In the genomic region with DNA sequence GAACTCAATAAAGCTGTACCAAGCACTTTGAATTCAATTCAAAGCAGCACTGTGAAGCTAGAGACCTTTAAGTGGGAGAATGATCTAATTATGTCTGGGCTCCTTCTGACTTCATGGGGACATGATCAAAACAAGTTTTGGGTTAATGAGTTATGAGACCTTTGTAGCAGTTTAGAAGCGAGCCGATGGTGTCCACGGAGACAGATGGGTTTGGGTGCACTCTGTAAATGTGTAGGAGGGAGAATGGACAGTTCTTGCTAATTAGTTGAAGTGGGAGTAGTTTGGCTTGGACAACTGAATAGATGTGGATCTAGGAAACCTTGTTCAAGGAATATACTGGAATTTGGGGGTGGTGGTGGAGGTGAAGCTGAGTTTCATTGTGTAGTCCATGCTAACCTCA, we compare ENCODE assay signal across 29 mouse cellular contexts.
DNase-seq lines count a peak whose midpoint lies in the region; ATAC-seq and TF ChIP-seq lines count a peak whose summit lies in the region.
"Had no signal": no experiment of that assay in that cellular context is flagged by ENCODE, and none has a peak within 500 bp of the region (broad histone marks: within the 10 kb centered on the region; RNA-seq: fewer than 3 reads in every experiment).

No protein-coding gene starts in this region.

- ATAC-seq in kidney, embryonic 15.5 days (replicated peaks; ENCODE audit: low FRiP score) = peak; percentile 88
- peak; percentile 92 for ATAC-seq in kidney, embryonic 16.5 days (ENCODE audit: low FRiP score, low TSS enrichment)
- ATAC-seq: activated CD4-positive, CD25-positive, alpha-beta regulatory T cell, adult 4 months; CD4-positive, CD25-positive, alpha-beta regulatory T cell, adult 4 months; forebrain, embryonic 15.5 days; hindbrain, postnatal 0 days; inflammation-experienced regulatory T-cells, adult 6 months had no signal

- no peak overlapping the region for H3K4me3 ChIP-seq in kidney, adult 2 months (ENCODE audit: insufficient read depth, low read depth, low read length)
- H3K4me3 ChIP-seq in kidney, embryonic 15.5 days (replicated peaks) = no peak overlapping the region
- no peak overlapping the region for H3K4me3 ChIP-seq in kidney, embryonic 16.5 days (ENCODE audit: low read length)
- H3K4me3 ChIP-seq: embryonic facial prominence, embryonic 10.5 days; embryonic facial prominence, embryonic 13.5 days; erythroblast, embryonic 14.5 days; forebrain, embryonic 15.5 days; heart, adult 2 months; heart, embryonic 10.5 days; heart, embryonic 13.5 days had no signal

- H3K9me3 ChIP-seq in kidney, embryonic 15.5 days (replicated peaks) = no peaks in the 10 kb centered on the region
- no peaks in the 10 kb centered on the region for H3K9me3 ChIP-seq in kidney, embryonic 16.5 days (ENCODE audit: low read length)
- H3K9me3 ChIP-seq: embryonic facial prominence, embryonic 10.5 days; embryonic facial prominence, embryonic 13.5 days; forebrain, embryonic 15.5 days; heart, embryonic 10.5 days; heart, embryonic 13.5 days had no signal

- peak; percentile 19 for DNase-seq in kidney, adult 2 months
- DNase-seq in kidney, adult 11 months = no peak
- DNase-seq in kidney, postnatal 10 days = no peak
- DNase-seq in kidney, postnatal 14 days = peak; percentile 3
- no peak for DNase-seq in spleen, adult 18-20 months
- DNase-seq: adrenal gland, adult 8-10 months; adrenal gland, postnatal 25 days; cerebellum, adult 2 months; cerebellum, postnatal 10 days; cerebellum, postnatal 36 days; embryo, embryonic 11 days; gastrocnemius, postnatal 10 days; gastrocnemius, postnatal 36 days; heart, adult 2 months; heart, postnatal 14 days; heart, postnatal 4 days had no signal

- no peaks in the 10 kb centered on the region for H3K36me3 ChIP-seq in kidney, adult 2 months (ENCODE audit: control insufficient read depth, insufficient read depth, low read length)
- H3K36me3 ChIP-seq in kidney, embryonic 15.5 days = no peaks in the 10 kb centered on the region
- no peaks in the 10 kb centered on the region for H3K36me3 ChIP-seq in kidney, embryonic 16.5 days (ENCODE audit: insufficient read depth, low read length)
- H3K36me3 ChIP-seq: embryonic facial prominence, embryonic 10.5 days; embryonic facial prominence, embryonic 13.5 days; forebrain, embryonic 15.5 days; heart, embryonic 10.5 days; heart, embryonic 13.5 days had no signal

- no peak overlapping the region for H3K27ac ChIP-seq in kidney, adult 2 months (ENCODE audit: insufficient read depth, low read depth, low read length)
- H3K27ac ChIP-seq in kidney, embryonic 15.5 days = no peak overlapping the region
- H3K27ac ChIP-seq in kidney, embryonic 16.5 days (ENCODE audit: low read length) = no peak overlapping the region
- H3K27ac ChIP-seq: embryonic facial prominence, embryonic 10.5 days; embryonic facial prominence, embryonic 13.5 days; forebrain, embryonic 15.5 days; heart, adult 2 months; heart, embryonic 10.5 days; heart, embryonic 13.5 days; hindbrain, embryonic 14.5 days; hindbrain, postnatal 0 days had no signal

- WGBS in kidney, adult 2 months = 23% methylated on average over 3 of the region's 3 CpGs
- 39% methylated on average over 3 of the region's 3 CpGs for WGBS in kidney, embryonic 15.5 days
- WGBS in kidney, embryonic 16.5 days = 48% methylated on average over 3 of the region's 3 CpGs

- no peak overlapping the region for H3K4me2 ChIP-seq in kidney, embryonic 15.5 days
- no peak overlapping the region for H3K4me2 ChIP-seq in kidney, embryonic 16.5 days (replicated peaks; ENCODE audit: low read depth, low read length)
- H3K4me2 ChIP-seq: embryonic facial prominence, embryonic 13.5 days; forebrain, embryonic 15.5 days; heart, embryonic 13.5 days; hindbrain, embryonic 14.5 days had no signal

- H3K9ac ChIP-seq in kidney, embryonic 15.5 days = no peak overlapping the region
- no peak overlapping the region for H3K9ac ChIP-seq in kidney, embryonic 16.5 days (replicated peaks; ENCODE audit: low read length)
- H3K9ac ChIP-seq: embryonic facial prominence, embryonic 13.5 days; forebrain, embryonic 15.5 days; heart, embryonic 13.5 days; hindbrain, embryonic 14.5 days had no signal

- H3K27me3 ChIP-seq in kidney, adult 2 months (replicated peaks; ENCODE audit: control insufficient read depth, insufficient read depth, low read length) = no peaks in the 10 kb centered on the region
- H3K27me3 ChIP-seq in kidney, embryonic 15.5 days = no peaks in the 10 kb centered on the region
- H3K27me3 ChIP-seq in kidney, embryonic 16.5 days (ENCODE audit: insufficient read depth, low read length) = no peaks in the 10 kb centered on the region
- H3K27me3 ChIP-seq: embryonic facial prominence, embryonic 13.5 days; forebrain, embryonic 15.5 days; heart, embryonic 13.5 days had no signal

- TF ChIP-seq CTCF in kidney, adult 2 months (conservative IDR thresholded peaks at IDR 0.05; ENCODE audit: insufficient read depth, insufficient read length, low read depth, low read length) = no peak

- H3K4me1 ChIP-seq in kidney, adult 2 months (ENCODE audit: control insufficient read depth, insufficient read depth, low read length) = no peaks in the 10 kb centered on the region
- no peaks in the 10 kb centered on the region for H3K4me1 ChIP-seq in kidney, embryonic 15.5 days
- no peaks in the 10 kb centered on the region for H3K4me1 ChIP-seq in kidney, embryonic 16.5 days (ENCODE audit: insufficient read depth, low read length)
- H3K4me1 ChIP-seq: embryonic facial prominence, embryonic 10.5 days; embryonic facial prominence, embryonic 13.5 days; forebrain, embryonic 15.5 days; heart, embryonic 10.5 days; heart, embryonic 13.5 days had no signal

- no peak for TF ChIP-seq POLR2A in kidney, adult 2 months (IDR thresholded peaks at IDR 0.05; ENCODE audit: low read depth, low read length)

Comparison
In these comparisons a context has a peak if more than half of its experiments do, and no peak if none do; other contexts are left out.
1. DNase-seq: peak in kidney, adult 2 months (single experiment) and kidney, postnatal 14 days (single experiment); none in kidney, adult 11 months (single experiment), kidney, postnatal 10 days (single experiment) and spleen, adult 18-20 months (0 of 2).